Mouse (Mus musculus): ENCODE data around the gene Gpr85. TPM values are rescaled to one million over a fixed set of nuclear protein-coding genes. Genes with fewer than 3 reads are reported as not detected.

Gpr85 gene
- total and polyA plus RNA-seq, 3 experiments: 0.20 to 0.59 (median 0.35) TPM

DNA sequence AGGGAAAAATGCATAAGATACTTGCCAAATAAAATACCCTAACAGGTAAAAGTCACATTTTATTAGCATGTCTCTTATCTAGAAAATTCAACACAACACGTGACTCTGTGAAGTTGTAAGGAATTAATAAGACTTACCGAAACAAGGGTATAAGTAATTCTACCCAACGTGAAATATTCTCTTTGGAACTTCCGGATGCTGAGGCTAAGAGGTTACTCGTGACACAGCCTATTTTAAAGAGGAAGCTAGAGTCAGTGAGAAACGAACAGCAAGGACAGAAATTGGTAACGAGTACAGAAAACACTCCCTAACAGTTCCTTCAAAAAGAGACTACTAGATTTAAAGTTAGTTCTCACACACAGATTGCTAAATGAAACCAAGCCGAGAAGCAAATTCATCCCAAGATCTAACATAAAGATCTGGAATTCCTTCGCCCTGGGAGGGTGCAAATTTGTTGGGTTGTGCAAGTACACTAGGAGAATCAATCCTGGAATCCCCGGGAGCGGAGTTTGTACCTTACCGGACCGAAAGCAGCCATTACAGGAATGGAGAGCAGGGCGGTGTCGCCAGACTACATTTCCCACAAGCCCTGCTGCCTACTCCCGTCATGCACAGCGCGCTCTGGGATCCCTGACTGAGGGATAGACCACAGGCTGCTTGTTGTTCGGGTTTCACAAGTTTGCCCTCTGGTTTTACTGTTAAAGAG is 31.3 kb upstream of the Gpr85 start, which contains the start of gene 2610001J05Rik:
TSS of gene 2610001J05Rik (minus strand) at position 600 of the 706 bp plus-strand sequence.
- Histone ChIP-seq H3K4me3 (replicated peaks in 1 of 3; ENCODE audit: low read depth in 2 of 3, low read length in 2 of 3, poor library complexity in 1 of 3) (peak within 1 kb of the TSS; percentile 67 to 94 (median 78)), H3K9me3 (replicated peaks; ENCODE audit: low read length) (no peaks in the 10 kb centered on the region), H3K27me3 (replicated peaks) (no peaks in the 10 kb centered on the region), H3K4me1 (ENCODE audit: control insufficient read depth in 1 of 2, insufficient read depth in 2 of 2) (peaks cover 0 to 38% of the 10 kb centered on the region in 2 experiments; a peak in 1 of 4 replicates), H3K36me3 (replicated peaks in 1 of 2; ENCODE audit: control insufficient read depth in 1 of 2, insufficient read depth in 1 of 2, low read length in 1 of 2) (peaks cover 3 to 15% of the 10 kb centered on the region in 2 experiments), H3K79me2 (replicated peaks; ENCODE audit: control insufficient read depth, extremely low read depth, insufficient read depth, poor library complexity, severe bottlenecking) (no peaks in the 10 kb centered on the region; the same call in 1 of the 2 replicates), H3K9ac (ENCODE audit: insufficient read depth, low read depth) (peak within 1 kb of the TSS; percentile 100), H3K27ac (ENCODE audit: insufficient read depth, low read depth) (peak within 1 kb of the TSS; percentile 37), H3K4me2 (ENCODE audit: insufficient read depth, low read depth, poor library complexity, severe bottlenecking) (peak within 1 kb of the TSS; percentile 98)
- in situ Hi-C loops (cut with MboI; ENCODE audit: low pct_ligation_motif_present, low pct_unique_long_range_greater_than_20kb, low sequenced_read_pairs): no loop called here
- DNase-seq (ENCODE audit: extremely low read depth): peak; percentile 92
- TF ChIP-seq USF2 (conservative IDR thresholded peaks at IDR 0.05; ENCODE audit: low read depth, low read length) (peak; percentile 44), ETS1 (conservative IDR thresholded peaks at IDR 0.05; ENCODE audit: low read depth, low read length) (no peak), MXI1 (IDR thresholded peaks at IDR 0.05; ENCODE audit: low read depth, low read length) (peak; percentile 77), EP300 (IDR thresholded peaks at IDR 0.05; ENCODE audit: low read length) (no peak), CTCF (conservative IDR thresholded peaks at IDR 0.05 in 1 of 2, IDR thresholded peaks at IDR 0.05 in 1 of 2; ENCODE audit: low read depth in 2 of 2, low read length in 2 of 2) (no peak), ZMIZ1 (IDR thresholded peaks at IDR 0.05; ENCODE audit: low read depth, low read length) (peak; percentile 82; the same call in 1 of the 2 replicates), MAZ (IDR thresholded peaks at IDR 0.05; ENCODE audit: low read depth, low read length) (no peak), JUND (conservative IDR thresholded peaks at IDR 0.05; ENCODE audit: low read depth, low read length) (0 out of 2 replicates have a peak, but pooled peaks have one; percentile 7), ZNF384 (IDR thresholded peaks at IDR 0.05; ENCODE audit: low read depth, low read length) (no peak), ZKSCAN1 (IDR thresholded peaks at IDR 0.05; ENCODE audit: borderline replicate concordance, low read depth, low read length) (no peak), IRF4 (IDR thresholded peaks at IDR 0.05; ENCODE audit: low read depth, low read length) (peak; percentile 82), POLR2AphosphoS2 (IDR thresholded peaks at IDR 0.05; ENCODE audit: low read depth, low read length) (peak; percentile 87; the same call in 1 of the 2 replicates), ZC3H11A (IDR thresholded peaks at IDR 0.05; ENCODE audit: low read depth, low read length) (no peak), USF1 (IDR thresholded peaks at IDR 0.05; ENCODE audit: low read depth, low read length) (peak; percentile 37; the same call in 1 of the 2 replicates), GABPA (IDR thresholded peaks at IDR 0.05; ENCODE audit: insufficient replicate concordance, low read depth, low read length) (peak; percentile 49; the same call in 1 of the 2 replicates), MAFK (IDR thresholded peaks at IDR 0.05; ENCODE audit: insufficient replicate concordance, low read length) (no peak), SIN3A (IDR thresholded peaks at IDR 0.05; ENCODE audit: low read length) (peak; percentile 65), CHD2 (IDR thresholded peaks at IDR 0.05; ENCODE audit: low read length) (no peak), RCOR1 (conservative IDR thresholded peaks at IDR 0.05; ENCODE audit: low read depth, low read length) (no peak), E2F4 (IDR thresholded peaks at IDR 0.05; ENCODE audit: insufficient replicate concordance, low read depth, low read length) (0 out of 2 replicates have a peak, but pooled peaks have one; percentile 18), MYC (IDR thresholded peaks at IDR 0.05; ENCODE audit: low read depth, low read length) (peak; percentile 76), TCF12 (IDR thresholded peaks at IDR 0.05; ENCODE audit: low read depth, low read length) (peak; percentile 99), MEF2A (IDR thresholded peaks at IDR 0.05; ENCODE audit: borderline replicate concordance, low read depth, low read length) (peak; percentile 66), MAX (IDR thresholded peaks at IDR 0.05; ENCODE audit: low read length) (peak; percentile 68; the same call in 1 of the 2 replicates), JUN (IDR thresholded peaks at IDR 0.05; ENCODE audit: insufficient read depth, low read depth, low read length) (no peak), ELF1 (IDR thresholded peaks at IDR 0.05; ENCODE audit: low read depth, low read length) (peak; percentile 71), NELFE (IDR thresholded peaks at IDR 0.05; ENCODE audit: low read depth, low read length) (peak; percentile 86), HCFC1 (IDR thresholded peaks at IDR 0.05; ENCODE audit: low read depth, low read length) (peak; percentile 99), PAX5 (IDR thresholded peaks at IDR 0.05; ENCODE audit: low read length) (no peak), BHLHE40 (IDR thresholded peaks at IDR 0.05; ENCODE audit: low read depth, low read length) (peak; percentile 65), RAD21 (IDR thresholded peaks at IDR 0.05; ENCODE audit: low read depth, low read length) (no peak; the same call in 1 of the 2 replicates), TBP (conservative IDR thresholded peaks at IDR 0.05; ENCODE audit: low read depth, low read length) (peak; percentile 96), CHD1 (IDR thresholded peaks at IDR 0.05; ENCODE audit: low read depth, low read length) (0 out of 2 replicates have a peak, but pooled peaks have one; percentile 28), NRF1 (IDR thresholded peaks at IDR 0.05; ENCODE audit: low read depth, low read length) (peak; percentile 68), KAT2A (IDR thresholded peaks at IDR 0.05; ENCODE audit: insufficient replicate concordance, low read length) (peak; percentile 96; the same call in 1 of the 2 replicates), UBTF (IDR thresholded peaks at IDR 0.05; ENCODE audit: low read depth, low read length) (no peak), SMC3 (IDR thresholded peaks at IDR 0.05; ENCODE audit: low read depth, low read length) (no peak), POLR2A (IDR thresholded peaks at IDR 0.05; ENCODE audit: low read depth, low read length) (peak; percentile 91; the same call in 1 of the 2 replicates)
- dilution Hi-C loops (cut with MboI; ENCODE audit: extremely low pct_ligation_motif_present, extremely low pct_unique_long_range_greater_than_20kb, low sequenced_read_pairs): no loop called here
